Mouse (Mus musculus) hindbrain, embryonic 11.5 days (tissue): ENCODE measurements around the gene 1700029I15Rik. TPM values are rescaled to one million over a fixed set of nuclear protein-coding genes. Genes with fewer than 3 reads are reported as not detected.

ENCODE experiments used
- ATAC-seq: fragments of 200-750 bp; cut with Nextera tagmentation; 2 replicates; pipeline ENCODE4 v1.8.0; 2017; ENCODE audit warnings: mild to moderate bottlenecking, moderate TSS enrichment, moderate library complexity; ENCODE audit not compliant: low FRiP score
- DNase-seq: peaks from one replicate; pipeline ENCODE4 v3.0.0-alpha.2; 2015; ENCODE audit warnings: low spot score
- H3K27ac ChIP-seq: fragments of 300-500 bp; sonication (generic); 2 replicates; pipeline ENCODE4 v1.5.1; 2014; ENCODE audit warnings: mild to moderate bottlenecking, low read depth, low read length
- H3K27me3 ChIP-seq: fragments of 300-500 bp; sonication (generic); 2 replicates; pipeline ENCODE4 v1.6.1; 2014; ENCODE audit warnings: mild to moderate bottlenecking, low read length, moderate library complexity, mixed read lengths; ENCODE audit not compliant: control insufficient read depth, insufficient read depth
- H3K36me3 ChIP-seq: fragments of 300-500 bp; sonication (generic); 2 replicates; pipeline ENCODE4 v1.6.1; 2014; ENCODE audit warnings: mild to moderate bottlenecking, low read length, moderate library complexity, mixed read lengths; ENCODE audit not compliant: control insufficient read depth, insufficient read depth
- H3K4me1 ChIP-seq: fragments of 300-500 bp; sonication (generic); replicated peaks from 2 replicates; pipeline ENCODE4 v1.6.1; 2014; ENCODE audit warnings: low read length, mixed read lengths; ENCODE audit not compliant: control insufficient read depth, insufficient read depth
- H3K4me2 ChIP-seq: fragments of 300-500 bp; sonication (generic); replicated peaks from 2 replicates; pipeline ENCODE4 v1.6.1; 2014; ENCODE audit warnings: mild to moderate bottlenecking, low read depth, low read length
- H3K4me3 ChIP-seq: fragments of 300-500 bp; sonication (generic); 2 replicates; pipeline ENCODE4 v1.5.1; 2014; ENCODE audit warnings: low read depth, low read length
- H3K9ac ChIP-seq: fragments of 300-500 bp; sonication (generic); 2 replicates; pipeline ENCODE4 v1.6.1; 2014; ENCODE audit warnings: low read depth, low read length
- H3K9me3 ChIP-seq: fragments of 300-500 bp; sonication (generic); 2 replicates; pipeline ENCODE4 v1.6.1; 2016; ENCODE audit warnings: low read length; ENCODE audit not compliant: control insufficient read depth
- WGBS: fragments of 180-500 bp; shearing (Covaris S2); extraction: QIAGEN DNeasy Blood & Tissue Kit; methylation state at CpG from one replicate; pipeline ENCODE4 v1.1.7; 2014; 5-methylcytosine and 5-hydroxymethylcytosine counted together
- polyA plus RNA-seq: library from polyadenylated mRNA; unstranded; fragments of >200 nt; fragmentation: Nextera tagmentation; extraction: Ambion mirVana; gene quantifications from 2 replicates; pipeline ENCODE4 v1.2.1, GENCODE M21; 2014

1700029I15Rik gene
- polyA plus RNA-seq, result 2.4 and 3.3 TPM in 2 replicates

DNA sequence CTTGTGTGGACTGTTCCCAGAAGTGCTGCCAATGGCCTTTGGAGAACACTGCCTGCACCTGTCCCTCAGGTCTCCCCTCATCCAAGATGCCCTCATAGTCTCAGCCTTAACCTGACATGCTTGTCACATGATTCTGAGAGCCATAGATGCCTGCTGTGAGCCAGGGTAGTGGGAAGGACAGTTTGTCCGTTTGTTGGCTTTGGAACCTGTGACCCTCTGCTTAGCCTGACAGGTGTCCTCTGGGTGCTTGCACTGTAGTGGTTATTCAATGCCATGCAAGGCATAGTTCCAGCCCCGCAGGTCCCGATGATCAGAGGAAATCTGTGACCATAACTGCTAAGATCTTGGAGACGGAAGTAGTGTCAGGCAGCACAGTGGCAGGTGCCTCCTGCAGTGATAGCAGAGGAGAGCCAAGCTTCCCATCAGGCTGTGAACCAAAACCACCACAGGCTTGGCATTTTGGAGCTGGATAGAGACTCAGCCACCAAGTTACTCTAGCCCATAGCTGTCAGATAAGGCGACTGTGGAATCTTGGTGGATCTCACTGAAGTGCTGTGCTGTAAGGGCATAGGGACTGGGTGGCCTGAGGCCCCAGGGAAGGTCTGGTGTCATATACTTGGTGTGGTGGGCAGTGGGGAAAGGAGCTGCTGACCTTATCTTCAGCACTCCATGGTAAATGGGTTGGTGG, at the start of gene 1700029I15Rik:
Gene 1700029I15Rik, plus strand, starts transcription at position 638 of the 688 bp plus-strand sequence.
- no peaks in the 10 kb centered on the region for H3K4me1 ChIP-seq
- H3K27ac ChIP-seq, result no peak within 1 kb of the TSS
- WGBS, result 88% methylated on average over 5 of the region's 5 CpGs
- no peak within 1 kb of the TSS for H3K4me2 ChIP-seq
- no peak within 1 kb of the TSS for H3K9ac ChIP-seq
- H3K9me3 ChIP-seq, result no peaks in the 10 kb centered on the region
- no peak for ATAC-seq
- H3K27me3 ChIP-seq, result no peaks in the 10 kb centered on the region
- H3K36me3 ChIP-seq, result peaks cover 19% of the 10 kb centered on the region
- DNase-seq, result no peak
- no peak within 1 kb of the TSS for H3K4me3 ChIP-seq

DNA sequence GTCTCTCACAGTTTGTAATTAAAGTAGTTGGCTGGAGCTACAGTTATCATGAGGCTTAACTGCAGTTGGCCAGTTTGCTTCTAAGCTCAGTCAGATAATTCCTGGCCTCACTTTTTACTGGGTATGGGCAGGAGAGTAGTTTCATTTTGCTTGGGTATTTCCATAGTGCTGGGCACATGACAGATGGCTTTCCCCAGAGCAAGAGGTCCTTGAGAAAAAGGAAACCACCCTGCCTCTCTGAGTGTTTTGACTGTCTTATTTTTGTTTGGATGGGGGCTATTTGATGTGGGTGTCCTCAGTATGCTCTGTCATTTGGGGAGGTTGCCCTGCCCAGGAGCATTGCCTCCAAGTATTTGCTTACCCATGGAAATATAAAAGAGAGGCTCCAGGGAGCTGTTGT, 39.9 kb upstream of the 1700029I15Rik start:
- Histone ChIP-seq H3K4me2 (no peak overlapping the region), H3K4me3 (no peak overlapping the region), H3K9me3 (no peaks in the 10 kb centered on the region), H3K4me1 (no peaks in the 10 kb centered on the region), H3K27ac (no peak overlapping the region), H3K27me3 (no peaks in the 10 kb centered on the region), H3K36me3 (no peaks in the 10 kb centered on the region), H3K9ac (no peak overlapping the region)
- ATAC-seq (no peak), DNase-seq (no peak)

DNA sequence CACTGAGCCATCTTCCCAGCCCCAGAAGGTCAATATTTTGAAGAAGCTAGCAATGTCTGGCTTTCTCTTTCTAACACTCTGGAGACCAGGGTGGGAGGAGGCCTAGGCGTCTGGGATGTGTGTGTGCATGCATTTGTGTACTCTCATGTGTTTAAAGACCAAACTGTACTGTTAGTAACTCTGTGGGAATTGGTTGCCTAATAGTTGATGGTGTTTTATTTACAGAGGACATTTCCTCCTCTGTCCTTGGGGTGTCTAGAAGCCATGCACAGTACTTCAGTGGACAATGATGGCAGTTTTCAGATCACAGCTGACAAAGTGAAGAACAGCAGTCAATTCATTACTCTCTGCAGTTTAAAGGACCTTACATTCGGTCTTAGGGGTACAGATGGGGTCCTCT, 35.1 kb upstream of the 1700029I15Rik start:
- no peak overlapping the region for H3K27ac ChIP-seq
- 92% methylated on average over 2 of the region's 2 CpGs for WGBS

DNA sequence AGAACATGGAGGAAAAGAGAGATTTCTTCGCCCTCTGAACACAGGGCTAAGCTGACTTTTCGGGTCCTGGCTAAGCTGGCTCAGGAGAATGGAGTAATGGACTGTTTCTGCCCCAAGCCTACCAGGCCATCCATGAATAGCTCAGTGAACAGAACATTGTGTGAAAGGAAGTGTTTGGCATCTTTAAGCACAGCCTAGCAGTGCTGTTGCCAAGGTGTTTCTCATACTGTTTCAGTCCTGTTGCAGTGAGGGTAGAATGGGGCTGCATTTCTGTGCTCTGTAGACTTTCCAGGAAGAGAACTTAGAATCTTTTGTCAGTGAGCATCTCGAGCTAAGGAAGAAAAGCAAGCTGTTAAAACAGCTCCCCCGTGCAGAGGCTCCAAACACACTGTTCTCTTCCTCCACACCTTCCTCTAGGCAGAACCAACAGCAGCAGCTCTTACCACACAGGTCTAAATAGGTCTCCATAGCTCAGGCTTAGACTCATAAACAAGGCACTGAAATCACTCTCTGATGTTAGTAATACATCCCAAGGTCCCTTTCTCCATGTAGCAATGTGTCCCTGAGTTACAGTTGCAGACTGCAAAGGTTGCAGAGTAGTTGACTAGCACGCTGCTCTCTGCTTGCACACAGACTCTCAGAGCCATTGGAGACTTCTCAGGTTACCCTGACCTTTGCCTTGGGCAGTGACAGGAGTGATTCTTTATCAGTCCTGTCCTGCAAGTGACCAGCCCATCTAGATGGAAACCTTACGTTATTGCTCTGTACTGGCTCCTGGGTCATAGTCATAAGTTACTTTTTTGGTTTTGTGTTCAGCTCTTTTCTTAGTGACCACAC, 32.5 kb upstream of the 1700029I15Rik start:
- Histone ChIP-seq H3K36me3 (peaks cover 3% of the 10 kb centered on the region), H3K27me3 (no peaks in the 10 kb centered on the region), H3K9me3 (no peaks in the 10 kb centered on the region), H3K4me2 (no peak overlapping the region), H3K4me3 (no peak overlapping the region), H3K4me1 (no peaks in the 10 kb centered on the region), H3K27ac (no peak overlapping the region), H3K9ac (no peak overlapping the region)
- WGBS, result 69% methylated on average over 6 of the region's 6 CpGs
- ATAC-seq (no peak), DNase-seq (no peak)

More for the DNA sequence above, 35.1 kb upstream of the 1700029I15Rik start:
- no peak for DNase-seq
- no peak for ATAC-seq
- Histone ChIP-seq H3K27me3 (no peaks in the 10 kb centered on the region), H3K9me3 (no peaks in the 10 kb centered on the region), H3K4me2 (no peak overlapping the region), H3K4me1 (no peaks in the 10 kb centered on the region), H3K9ac (no peak overlapping the region), H3K4me3 (no peak overlapping the region), H3K36me3 (peaks cover 3% of the 10 kb centered on the region)

DNA sequence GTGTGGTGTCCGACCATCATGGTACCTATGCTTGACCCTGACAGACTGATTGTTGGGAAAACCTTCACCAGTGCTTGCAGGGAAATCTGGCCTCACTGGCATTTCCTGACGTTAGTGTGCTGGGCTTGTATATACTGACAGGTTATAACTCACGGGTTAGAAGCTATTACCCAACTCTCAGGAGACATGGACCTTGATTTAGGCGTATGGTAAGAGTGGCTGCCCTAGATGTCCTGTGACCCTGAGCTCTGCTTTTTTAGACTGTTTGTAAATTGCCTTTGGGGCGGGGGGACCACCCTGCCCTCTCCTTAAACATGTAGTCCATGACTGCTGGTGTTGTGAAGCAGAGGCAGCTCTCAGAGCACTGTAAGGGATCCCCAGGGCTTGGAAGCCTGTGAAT, 31.7 kb upstream of the 1700029I15Rik start:
- Histone ChIP-seq H3K4me3 (no peak overlapping the region), H3K36me3 (peaks cover 3% of the 10 kb centered on the region), H3K9me3 (no peaks in the 10 kb centered on the region), H3K4me2 (no peak overlapping the region), H3K27ac (no peak overlapping the region), H3K27me3 (no peaks in the 10 kb centered on the region), H3K9ac (no peak overlapping the region), H3K4me1 (no peaks in the 10 kb centered on the region)
- WGBS, result 76% methylated on average over 5 of the region's 5 CpGs
- DNase-seq (no peak), ATAC-seq (no peak)

DNA sequence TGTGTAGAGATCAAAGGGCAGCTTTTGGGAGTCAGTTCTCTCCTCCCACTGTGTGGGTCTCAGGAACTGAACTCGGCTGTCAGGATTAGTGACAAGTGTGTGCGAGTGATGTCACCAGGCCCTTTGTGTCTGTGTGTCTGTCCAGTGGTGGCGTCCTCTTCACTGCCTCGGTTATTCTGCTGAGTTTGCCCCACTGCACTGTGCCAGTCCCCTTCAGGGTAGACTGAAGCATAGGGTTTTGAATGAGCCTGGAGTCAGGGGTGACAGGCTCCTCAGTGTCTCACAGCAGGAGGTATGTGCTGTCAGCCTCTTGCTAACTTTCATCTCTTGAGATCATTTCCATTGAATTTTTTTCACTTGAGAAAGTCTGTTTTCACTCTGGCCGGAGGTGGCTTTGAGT, 28.9 kb upstream of the 1700029I15Rik start:
- peaks cover 7% of the 10 kb centered on the region for H3K36me3 ChIP-seq
- H3K9ac ChIP-seq, result no peak overlapping the region
- 25% methylated on average over 5 of the region's 5 CpGs for WGBS
- no peaks in the 10 kb centered on the region for H3K27me3 ChIP-seq
- no peaks in the 10 kb centered on the region for H3K4me1 ChIP-seq
- no peaks in the 10 kb centered on the region for H3K9me3 ChIP-seq
- DNase-seq (no peak), ATAC-seq (no peak)
- no peak overlapping the region for H3K4me3 ChIP-seq
- H3K27ac ChIP-seq, result no peak overlapping the region
- no peak overlapping the region for H3K4me2 ChIP-seq

DNA sequence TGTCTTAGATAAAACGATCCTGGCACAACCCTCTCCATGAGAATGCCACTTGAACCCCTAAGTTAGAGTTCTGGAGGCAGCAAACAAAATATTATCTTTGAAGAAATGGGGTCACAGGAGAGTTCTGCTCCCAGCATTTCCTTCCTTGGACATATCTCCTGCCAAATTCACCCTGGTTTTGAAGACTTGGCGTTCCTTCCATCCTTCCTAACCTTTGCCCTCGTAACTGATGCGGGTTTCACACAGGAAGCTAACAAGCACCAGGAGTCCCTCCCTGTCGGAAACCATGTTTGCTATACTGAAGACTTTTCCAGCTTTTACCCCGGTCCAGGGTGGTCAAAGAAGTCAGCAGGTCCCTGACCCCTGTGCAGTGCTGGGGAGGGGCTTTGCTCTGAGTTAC, 28.1 kb upstream of the 1700029I15Rik start:
- H3K4me2 ChIP-seq, result no peak overlapping the region
- no peaks in the 10 kb centered on the region for H3K27me3 ChIP-seq
- H3K9ac ChIP-seq, result no peak overlapping the region
- ATAC-seq (no peak), DNase-seq (no peak)
- peaks cover 5% of the 10 kb centered on the region; the same call in 1 of the 2 replicates for H3K36me3 ChIP-seq
- no peak overlapping the region for H3K27ac ChIP-seq
- no peak overlapping the region for H3K4me3 ChIP-seq
- H3K9me3 ChIP-seq, result no peaks in the 10 kb centered on the region
- WGBS, result 55% methylated on average over 6 of the region's 6 CpGs
- no peaks in the 10 kb centered on the region for H3K4me1 ChIP-seq

DNA sequence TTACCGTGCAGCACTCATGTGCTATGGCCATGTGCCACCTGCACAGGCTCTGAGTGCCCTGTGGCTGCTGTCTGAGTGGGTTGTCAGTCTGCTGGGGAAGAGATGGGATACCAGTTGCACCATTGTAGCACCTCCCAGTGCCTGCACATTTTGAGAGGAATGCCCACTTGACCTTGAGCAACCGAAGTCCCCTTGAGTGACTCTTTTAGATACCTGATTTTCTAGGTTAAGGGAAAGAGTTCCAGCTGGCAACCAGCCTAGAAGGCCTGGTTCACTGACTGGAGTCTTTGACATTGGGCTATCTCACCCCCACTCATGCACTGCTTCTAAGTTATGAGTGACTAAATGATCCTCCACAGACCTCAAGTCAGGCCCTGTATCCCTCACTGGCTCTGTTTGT, 23.0 kb upstream of the 1700029I15Rik start:
- no peaks in the 10 kb centered on the region for H3K4me1 ChIP-seq
- H3K4me2 ChIP-seq, result no peak overlapping the region
- no peak for DNase-seq
- no peak overlapping the region for H3K27ac ChIP-seq
- no peak overlapping the region for H3K4me3 ChIP-seq
- no peaks in the 10 kb centered on the region for H3K27me3 ChIP-seq
- H3K9me3 ChIP-seq, result no peaks in the 10 kb centered on the region
- ATAC-seq, result no peak
- 0 out of 2 replicates have a peak, but pooled peaks cover 8% of the 10 kb centered on the region for H3K36me3 ChIP-seq
- WGBS, result 91% methylated on average over 2 of the region's 2 CpGs
- H3K9ac ChIP-seq, result no peak overlapping the region
